Mouse (Mus musculus) heart, postnatal 0 days (tissue): Measurements from ENCODE around the gene Kif5c.

Source experiments
- CTCF ChIP-seq: IDR thresholded peaks from 2 replicates; pipeline ENCODE4 v1.5.1; 2016; ENCODE audit warnings: antibody characterized with exemption, control low read depth, low read depth
- EP300 ChIP-seq: IDR thresholded peaks from 2 replicates; pipeline ENCODE4 v1.6.1; 2016; ENCODE audit warnings: antibody characterized with exemption, low read depth

DNA sequence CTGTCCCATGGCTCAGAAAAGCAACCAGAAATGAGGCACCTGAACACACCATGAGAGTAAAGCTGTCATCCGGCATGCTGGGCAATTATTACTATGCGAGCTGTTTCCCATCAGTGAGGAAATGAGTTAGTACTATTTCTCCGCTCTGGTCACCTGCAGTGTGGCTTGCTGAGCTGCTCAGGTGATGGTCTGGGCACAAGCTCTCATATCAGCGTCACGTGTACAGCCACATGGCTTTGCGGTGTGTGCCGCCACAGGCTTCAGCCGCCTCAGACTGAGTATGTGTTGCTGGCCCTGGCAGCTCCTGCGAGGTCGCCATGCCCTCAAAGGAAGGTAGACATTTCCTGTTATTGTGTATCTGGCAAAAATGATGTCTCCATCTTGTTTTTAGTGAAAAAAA is 35.5 kb downstream of the Kif5c start:
- TF ChIP-seq CTCF (no peak), EP300 (no peak)
